Mouse (Mus musculus): ENCODE results near the gene Olfr114.

The Olfr114 gene

GRCm38 (mm10) chr17:37592643-37593042, at the start of gene Olfr114:
Olfr114 (minus strand) TSS chr17:37592743.
- DNase-seq, result no peak

DNA sequence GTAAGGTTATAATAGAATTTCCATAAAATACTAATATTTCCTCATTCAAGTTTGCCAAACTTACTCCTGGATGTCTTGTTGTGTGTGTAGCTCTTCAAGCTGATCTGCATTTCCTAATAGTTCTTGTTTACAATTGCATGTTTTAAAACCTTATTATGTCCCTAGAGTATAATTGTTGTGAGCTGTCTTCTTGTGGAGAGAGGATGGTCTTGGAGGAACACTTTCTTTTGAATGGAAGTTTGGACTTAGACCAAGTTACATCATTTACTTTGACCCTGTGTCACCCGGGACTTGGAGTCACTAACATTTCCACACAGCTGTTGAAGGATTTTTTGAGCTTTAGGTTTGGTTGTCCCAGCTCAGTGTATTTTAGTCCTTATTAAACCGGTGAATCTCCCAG, 34.5 kb upstream of the Olfr114 start, which contains the start of the genes Olfr115 and Olfr116:
Gene Olfr115 (minus strand): TSS at position 101 of the 400 bp plus-strand sequence.
Gene Olfr116 (minus strand): TSS at position 191 of the 400 bp plus-strand sequence.
- no peak for DNase-seq

DNA sequence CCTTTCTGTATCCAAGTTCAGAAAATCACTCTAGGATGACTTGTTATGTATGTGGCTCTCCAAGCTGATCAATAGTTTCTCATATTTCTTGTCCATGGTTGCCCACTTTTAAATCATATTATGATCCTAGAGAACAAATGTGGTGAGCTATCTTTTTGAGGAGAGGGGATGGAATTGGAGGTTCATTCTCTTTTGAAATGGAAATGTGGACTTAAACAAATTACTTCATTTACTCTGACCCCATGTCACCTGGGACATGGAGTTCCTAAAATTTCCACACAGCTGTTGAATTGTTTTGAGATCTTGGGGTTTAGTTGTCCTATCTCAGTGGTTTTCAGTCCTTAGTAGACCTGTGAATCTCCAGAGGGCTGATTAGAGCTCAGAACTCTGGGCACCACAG, 15.0 kb downstream of the Olfr114 start, which contains the start of gene Olfr113:
Gene Olfr113 (minus strand): TSS at position 101 of the 400 bp plus-strand sequence.
- DNase-seq, result no peak

- no peak for DNase-seq
Measured at GRCm38 (mm10) chr17:37569351-37569750, 23.2 kb downstream of the Olfr114 start, which contains the start of gene Olfr112. Olfr112 (minus strand) TSS chr17:37569451.

DNA sequence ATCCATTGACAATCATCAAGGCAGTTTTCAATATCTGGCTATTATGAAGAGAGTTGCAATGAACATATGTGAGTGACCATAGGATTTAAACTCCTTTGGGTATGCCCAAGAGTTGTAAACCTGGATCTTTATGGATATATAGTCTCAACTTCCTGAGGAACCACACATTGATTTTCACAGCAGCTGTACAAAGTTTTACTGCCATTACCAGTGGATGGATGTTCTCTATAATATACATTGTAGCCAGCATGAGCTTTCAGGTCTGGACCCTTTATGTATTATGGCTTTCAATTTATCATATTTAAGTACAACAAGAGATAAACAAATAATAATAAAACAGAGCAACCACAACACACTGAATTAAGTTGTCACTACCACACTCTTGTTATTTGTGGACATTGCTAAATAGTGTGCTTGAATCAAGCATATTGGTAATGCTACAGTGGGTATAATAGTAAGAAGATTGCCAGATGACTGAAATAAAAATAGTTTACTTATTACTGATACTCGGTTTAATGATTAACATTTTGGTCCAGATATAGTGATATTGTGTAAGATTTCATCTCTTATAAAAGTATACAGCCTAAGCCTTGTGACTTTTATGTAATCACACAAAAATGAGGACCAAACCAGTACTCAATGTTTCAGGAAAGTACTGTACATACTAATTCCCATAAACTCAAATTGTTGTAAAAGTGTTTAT, 33.5 kb downstream of the Olfr114 start:
- no peak for DNase-seq

GRCm38 (mm10) chr17:37543800-37544435, 48.6 kb downstream of the Olfr114 start:
- DNase-seq, result no peak

DNA sequence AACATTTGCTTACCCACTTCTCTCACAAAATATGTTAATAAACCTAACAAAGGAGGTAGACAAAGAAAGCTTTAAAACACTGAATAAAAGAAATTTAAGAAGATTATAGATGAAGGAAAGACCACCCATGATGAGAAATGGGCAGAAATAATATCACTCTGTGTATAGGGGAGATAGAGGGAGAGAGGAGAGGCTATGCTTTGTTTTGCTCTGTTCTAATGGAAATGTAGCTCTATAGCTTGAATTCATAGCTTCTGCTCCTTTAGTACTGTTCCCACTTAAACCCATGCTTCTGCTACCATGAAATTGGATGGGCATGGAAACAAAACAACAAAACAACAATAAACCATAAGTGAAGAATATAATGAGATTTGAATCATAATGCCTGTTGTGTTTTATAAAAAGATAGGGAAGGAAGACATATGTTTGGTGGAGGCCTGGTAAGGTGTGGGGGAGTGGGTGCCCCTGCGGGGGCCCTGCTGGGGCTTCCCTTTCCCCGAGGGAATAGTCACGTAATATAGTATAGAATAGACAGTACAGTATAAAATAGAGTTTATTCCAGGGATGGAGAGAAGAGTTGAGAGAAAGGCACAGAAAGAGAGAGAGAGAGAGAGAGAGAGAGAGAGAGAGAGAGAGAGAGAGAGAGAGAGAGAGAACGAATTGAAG, 51.0 kb downstream of the Olfr114 start:
- DNase-seq, result no peak
